Mouse (Mus musculus) forebrain, embryonic 13.5 days (tissue): ENCODE data around the gene Nhlrc1. TPM values are rescaled to one million over a fixed set of nuclear protein-coding genes. Genes with fewer than 3 reads are reported as not detected.

Experiments used
- ATAC-seq: fragments of 200-750 bp; cut with Nextera tagmentation; 2 replicates; pipeline ENCODE4 v1.8.0; 2017
- H3K27ac ChIP-seq: fragments of 300-500 bp; sonication (generic); 2 replicates; pipeline ENCODE4 v1.5.1; 2015; ENCODE audit warnings: inconsistent platforms, mild to moderate bottlenecking, moderate library complexity
- H3K27me3 ChIP-seq: fragments of 300-500 bp; sonication (generic); 2 replicates; pipeline ENCODE4 v1.6.1; 2015; ENCODE audit warnings: mild to moderate bottlenecking, inconsistent platforms
- H3K36me3 ChIP-seq: fragments of 300-500 bp; sonication (generic); 2 replicates; pipeline ENCODE4 v1.6.1; 2015; ENCODE audit warnings: mild to moderate bottlenecking, inconsistent platforms; ENCODE audit not compliant: poor library complexity, severe bottlenecking
- H3K4me1 ChIP-seq: fragments of 300-500 bp; sonication (generic); 2 replicates; pipeline ENCODE4 v1.6.1; 2015; ENCODE audit warnings: inconsistent platforms
- H3K4me2 ChIP-seq: fragments of 300-500 bp; sonication (generic); 2 replicates; pipeline ENCODE4 v1.6.1; 2015; ENCODE audit warnings: inconsistent platforms, mild to moderate bottlenecking, moderate library complexity
- H3K4me3 ChIP-seq: fragments of 300-500 bp; sonication (generic); 2 replicates; pipeline ENCODE4 v1.5.1; 2015; ENCODE audit warnings: mild to moderate bottlenecking, inconsistent platforms
- H3K9ac ChIP-seq: fragments of 300-500 bp; sonication (generic); 2 replicates; pipeline ENCODE4 v1.6.1; 2015; ENCODE audit warnings: mild to moderate bottlenecking, inconsistent platforms
- H3K9me3 ChIP-seq: fragments of 300-500 bp; sonication (generic); replicated peaks from 2 replicates; pipeline ENCODE4 v1.6.1; 2016; ENCODE audit warnings: inconsistent platforms
- WGBS: fragments of 180-500 bp; shearing (Covaris S2); methylation state at CpG from one replicate; pipeline ENCODE4 v1.1.7; 2015; 5-methylcytosine and 5-hydroxymethylcytosine counted together
- polyA plus RNA-seq: library from polyadenylated mRNA; unstranded; fragments of >200 nt; fragmentation: Nextera tagmentation; extraction: Ambion mirVana; gene quantifications from 2 replicates; pipeline ENCODE4 v1.2.1, GENCODE M21; 2015

Nhlrc1 gene
- polyA plus RNA-seq: 7.0 and 7.2 TPM in 2 replicates

- Histone ChIP-seq H3K36me3 (peaks cover 16% of the 10 kb centered on the region), H3K27ac (no peak within 1 kb of the TSS), H3K4me2 (peak within 1 kb of the TSS; percentile 97), H3K9ac (peak within 1 kb of the TSS; percentile 69), H3K4me1 (peaks cover 9% of the 10 kb centered on the region), H3K9me3 (peaks cover 29% of the 10 kb centered on the region), H3K27me3 (peaks cover 8% of the 10 kb centered on the region), H3K4me3 (peak within 1 kb of the TSS; percentile 56)
- 4% methylated on average over 62 of the region's 73 CpGs for WGBS
- ATAC-seq: peak; percentile 94
Measured at GRCm38 (mm10) chr13:47014334-47015194, at the start of gene Nhlrc1. Gene Nhlrc1 (minus strand): TSS chr13:47014850.

GRCm38 (mm10) chr13:47063985-47064760 is 49.5 kb upstream of the Nhlrc1 start:
- ATAC-seq: no peak
- Histone ChIP-seq H3K36me3 (peaks cover 83% of the 10 kb centered on the region), H3K9ac (no peak overlapping the region), H3K9me3 (no peaks in the 10 kb centered on the region), H3K4me1 (no peaks in the 10 kb centered on the region), H3K27ac (no peak overlapping the region), H3K27me3 (no peaks in the 10 kb centered on the region), H3K4me2 (no peak overlapping the region), H3K4me3 (no peak overlapping the region)
- 88% methylated on average over 15 of the region's 15 CpGs for WGBS

GRCm38 (mm10) chr13:47062756-47063155 is 48.1 kb upstream of the Nhlrc1 start:
- H3K9ac ChIP-seq: no peak overlapping the region
- WGBS: 94% methylated on average over 17 of the region's 17 CpGs
- H3K27ac ChIP-seq: no peak overlapping the region
- H3K27me3 ChIP-seq: no peaks in the 10 kb centered on the region
- no peak for ATAC-seq
- no peak overlapping the region for H3K4me2 ChIP-seq
- H3K9me3 ChIP-seq: no peaks in the 10 kb centered on the region
- no peaks in the 10 kb centered on the region for H3K4me1 ChIP-seq
- peaks cover 81% of the 10 kb centered on the region for H3K36me3 ChIP-seq
- H3K4me3 ChIP-seq: no peak overlapping the region

- no peaks in the 10 kb centered on the region for H3K27me3 ChIP-seq
- no peak overlapping the region for H3K9ac ChIP-seq
- no peak overlapping the region for H3K4me3 ChIP-seq
- no peaks in the 10 kb centered on the region for H3K9me3 ChIP-seq
- H3K27ac ChIP-seq: no peak overlapping the region
- H3K4me1 ChIP-seq: peaks cover 8% of the 10 kb centered on the region; the same call in 1 of the 2 replicates
- peaks cover 64% of the 10 kb centered on the region for H3K36me3 ChIP-seq
- WGBS: 95% methylated on average over 5 of the region's 5 CpGs
- H3K4me2 ChIP-seq: no peak overlapping the region
- ATAC-seq: no peak
Measured at GRCm38 (mm10) chr13:47056781-47057180, 42.1 kb upstream of the Nhlrc1 start.

GRCm38 (mm10) chr13:47056126-47056525 is 41.5 kb upstream of the Nhlrc1 start:
- peaks cover 66% of the 10 kb centered on the region for H3K36me3 ChIP-seq
- H3K27ac ChIP-seq: no peak overlapping the region
- no peak overlapping the region for H3K4me3 ChIP-seq

GRCm38 (mm10) chr13:47053971-47054370 is 39.3 kb upstream of the Nhlrc1 start:
- H3K27ac ChIP-seq: 0 out of 2 replicates have a peak overlapping the region, but pooled peaks have one; percentile 26

More at GRCm38 (mm10) chr13:47056126-47056525, 41.5 kb upstream of the Nhlrc1 start:
- WGBS: 88% methylated on average over 11 of the region's 11 CpGs
- H3K4me2 ChIP-seq: no peak overlapping the region
- no peak overlapping the region for H3K9ac ChIP-seq
- no peak for ATAC-seq
- no peaks in the 10 kb centered on the region for H3K27me3 ChIP-seq
- no peaks in the 10 kb centered on the region for H3K9me3 ChIP-seq
- peaks cover 8% of the 10 kb centered on the region; the same call in 1 of the 2 replicates for H3K4me1 ChIP-seq

GRCm38 (mm10) chr13:47050009-47050408 is 35.4 kb upstream of the Nhlrc1 start:
- WGBS: 90% methylated on average over 4 of the region's 4 CpGs
- no peak overlapping the region for H3K4me2 ChIP-seq

More at GRCm38 (mm10) chr13:47053971-47054370, 39.3 kb upstream of the Nhlrc1 start:
- 22% methylated on average over 10 of the region's 10 CpGs for WGBS
- Histone ChIP-seq H3K4me2 (no peak overlapping the region), H3K9ac (no peak overlapping the region), H3K4me1 (peaks cover 8% of the 10 kb centered on the region; the same call in 1 of the 2 replicates), H3K36me3 (peaks cover 65% of the 10 kb centered on the region), H3K4me3 (no peak overlapping the region), H3K9me3 (no peaks in the 10 kb centered on the region), H3K27me3 (no peaks in the 10 kb centered on the region)
- peak; percentile 77 for ATAC-seq

GRCm38 (mm10) chr13:47047996-47048395 is 33.3 kb upstream of the Nhlrc1 start:
- 89% methylated on average over 4 of the region's 4 CpGs for WGBS
- Histone ChIP-seq H3K4me1 (peaks cover 10% of the 10 kb centered on the region), H3K9me3 (no peaks in the 10 kb centered on the region), H3K4me2 (no peak overlapping the region), H3K27me3 (no peaks in the 10 kb centered on the region), H3K36me3 (peaks cover 45% of the 10 kb centered on the region), H3K9ac (no peak overlapping the region), H3K27ac (no peak overlapping the region), H3K4me3 (no peak overlapping the region)
- ATAC-seq: no peak

More at GRCm38 (mm10) chr13:47050009-47050408, 35.4 kb upstream of the Nhlrc1 start:
- H3K36me3 ChIP-seq: peaks cover 56% of the 10 kb centered on the region
- H3K4me3 ChIP-seq: no peak overlapping the region
- H3K4me1 ChIP-seq: peaks cover 8% of the 10 kb centered on the region; the same call in 1 of the 2 replicates
- no peak overlapping the region for H3K27ac ChIP-seq
- ATAC-seq: no peak
- H3K9ac ChIP-seq: no peak overlapping the region
- no peaks in the 10 kb centered on the region for H3K27me3 ChIP-seq
- no peaks in the 10 kb centered on the region for H3K9me3 ChIP-seq

GRCm38 (mm10) chr13:47044617-47044947 is 29.9 kb upstream of the Nhlrc1 start, which contains the start of gene Tpmt:
Gene Tpmt (minus strand): TSS chr13:47044737.
- peaks cover 13% of the 10 kb centered on the region for H3K36me3 ChIP-seq
- WGBS: 10% methylated on average over 10 of the region's 10 CpGs
- no peak for ATAC-seq
- H3K4me1 ChIP-seq: peaks cover 13% of the 10 kb centered on the region
- H3K4me3 ChIP-seq: peak within 1 kb of the TSS; percentile 87
- H3K27ac ChIP-seq: peak within 1 kb of the TSS; percentile 68
- no peaks in the 10 kb centered on the region for H3K9me3 ChIP-seq
- no peaks in the 10 kb centered on the region for H3K27me3 ChIP-seq
- peak within 1 kb of the TSS; percentile 87 for H3K9ac ChIP-seq
- peak within 1 kb of the TSS; percentile 99 for H3K4me2 ChIP-seq

- H3K4me3 ChIP-seq: peak overlapping the region; percentile 87
- no peaks in the 10 kb centered on the region for H3K27me3 ChIP-seq
- peak overlapping the region; percentile 99 for H3K4me2 ChIP-seq
- peak overlapping the region; percentile 87 for H3K9ac ChIP-seq
- ATAC-seq: peak; percentile 39; the same call in 1 of the 2 replicates
- no peaks in the 10 kb centered on the region for H3K9me3 ChIP-seq
- peaks cover 13% of the 10 kb centered on the region for H3K4me1 ChIP-seq
- WGBS: under 1% methylated on average over 44 of the region's 45 CpGs
- H3K27ac ChIP-seq: peak overlapping the region; percentile 68
- peaks cover 8% of the 10 kb centered on the region for H3K36me3 ChIP-seq
Measured at GRCm38 (mm10) chr13:47043833-47044616, 29.4 kb upstream of the Nhlrc1 start.

GRCm38 (mm10) chr13:47043030-47043680 is 28.5 kb upstream of the Nhlrc1 start, which contains the start of gene Kdm1b:
Gene Kdm1b (plus strand): TSS chr13:47043499.
- H3K4me2 ChIP-seq: peak within 1 kb of the TSS; percentile 99
- peak within 1 kb of the TSS; percentile 68 for H3K27ac ChIP-seq
- H3K4me1 ChIP-seq: peaks cover 13% of the 10 kb centered on the region
- H3K36me3 ChIP-seq: peaks cover 2% of the 10 kb centered on the region; the same call in 1 of the 2 replicates
- ATAC-seq: peak; percentile 96
- H3K9ac ChIP-seq: peak within 1 kb of the TSS; percentile 87
- under 1% methylated on average over 48 of the region's 48 CpGs for WGBS
- H3K27me3 ChIP-seq: no peaks in the 10 kb centered on the region
- peak within 1 kb of the TSS; percentile 87 for H3K4me3 ChIP-seq
- H3K9me3 ChIP-seq: no peaks in the 10 kb centered on the region
